Mouse (Mus musculus) brain, embryonic 14.5 days (tissue): ENCODE results near the gene Arsb. TPM values are rescaled to one million over a fixed set of nuclear protein-coding genes. Genes with fewer than 3 reads are reported as not detected.
"Not testable (repeated sequence)": the region's sequence is repeated elsewhere in the genome, so short reads cannot be mapped to it uniquely, and the experiment has no call there.

Source experiments
- DNase-seq: peaks from one replicate; pipeline ENCODE4 v3.0.0-alpha.2; 2011; ENCODE audit warnings: low read depth
- CTCF ChIP-seq: fragments of 200-500 bp; IDR thresholded peaks from 2 replicates; pipeline ENCODE4 v1.5.1; 2012; ENCODE audit warnings: inconsistent platforms, mild to moderate bottlenecking, moderate library complexity, borderline replicate concordance; ENCODE audit not compliant: insufficient read depth, insufficient read length; ENCODE audit errors: extremely low read depth
- POLR2A ChIP-seq: fragments of 200-500 bp; IDR thresholded peaks from 2 replicates; pipeline ENCODE4 v1.6.1; 2012; ENCODE audit warnings: mild to moderate bottlenecking, inconsistent platforms, borderline replicate concordance; ENCODE audit not compliant: poor library complexity, insufficient read depth, insufficient read length, severe bottlenecking; ENCODE audit errors: extremely low read depth
- polyA plus RNA-seq: library from polyadenylated mRNA; depleted of rRNA; stranded (reverse); fragments of >200 nt; gene quantifications from 2 replicates; pipeline ENCODE4 v1.2.3, GENCODE M21; 2012; rRNA removed

The Arsb gene
- polyA plus RNA-seq, 1 experiment: 18.5 TPM

DNA sequence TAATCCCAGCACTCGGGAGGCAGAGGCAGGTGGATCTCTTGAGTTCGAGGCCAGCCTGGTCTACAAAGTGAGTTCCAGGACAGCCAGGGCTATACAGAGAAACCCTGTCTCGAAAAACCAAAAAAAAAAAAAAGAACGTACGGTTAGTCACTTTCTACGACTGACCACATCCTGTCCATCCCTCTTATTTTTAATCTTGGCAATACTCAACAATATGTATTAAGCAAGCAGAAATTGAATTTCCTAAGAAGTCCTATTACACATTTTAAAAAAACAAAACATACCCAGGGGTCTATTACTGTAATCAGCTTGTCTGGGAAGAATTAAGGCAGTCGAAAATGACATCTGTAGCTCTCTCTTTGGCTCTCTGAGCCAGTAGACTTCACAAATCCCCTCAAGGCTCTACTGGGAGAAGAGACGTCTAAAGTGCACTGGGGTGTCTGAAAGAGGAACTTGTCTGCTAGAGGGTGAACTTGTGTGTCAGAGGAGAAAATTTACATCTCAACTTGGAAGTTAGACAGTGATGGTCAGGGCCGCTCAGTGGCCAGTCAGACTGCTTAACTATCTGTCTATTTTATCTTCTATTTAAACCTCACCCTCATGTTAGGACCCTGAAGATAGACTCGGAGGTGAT, 205.6 kb downstream of the Arsb start:
- TF ChIP-seq POLR2A (no peak), CTCF (no peak)
- no peak for DNase-seq

DNA sequence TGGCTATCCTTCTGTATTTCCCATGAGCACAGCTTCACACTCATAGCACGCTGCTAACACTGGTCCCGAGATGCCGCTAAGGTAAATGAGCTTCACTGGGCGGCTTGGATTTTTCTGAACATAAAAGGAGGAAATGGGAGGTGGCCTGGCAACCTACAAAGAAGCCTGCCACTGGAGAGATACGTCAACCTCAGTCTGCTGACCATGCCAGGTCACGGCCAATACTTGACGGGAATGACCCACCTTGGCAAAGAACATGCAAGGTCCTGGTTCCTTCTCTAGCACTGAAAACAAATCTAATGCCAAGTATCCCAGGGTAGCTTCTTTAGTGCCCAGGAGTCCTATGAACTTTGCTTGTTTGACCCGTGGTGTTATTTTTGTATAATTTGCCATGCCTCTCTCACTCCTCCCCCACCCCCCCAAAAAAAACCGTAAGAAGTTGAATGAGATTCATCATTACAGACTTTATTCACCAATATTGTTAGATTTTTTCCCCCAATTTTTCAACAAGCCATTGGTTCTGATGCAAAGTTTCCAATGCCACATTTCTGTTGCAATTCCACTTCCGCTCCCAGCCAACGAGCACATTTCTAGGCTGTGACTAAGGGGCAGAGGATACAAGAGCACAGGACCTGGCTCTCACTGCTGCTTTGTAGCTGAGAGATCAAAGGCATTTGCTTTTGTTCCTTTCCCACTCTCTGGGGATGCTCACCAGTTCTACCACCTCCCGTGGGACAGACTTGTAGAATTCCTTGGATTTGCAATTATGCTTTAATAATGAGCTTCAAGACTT, 207.5 kb downstream of the Arsb start:
- no peak for TF ChIP-seq CTCF
- TF ChIP-seq POLR2A: no peak
- DNase-seq: no peak

DNA sequence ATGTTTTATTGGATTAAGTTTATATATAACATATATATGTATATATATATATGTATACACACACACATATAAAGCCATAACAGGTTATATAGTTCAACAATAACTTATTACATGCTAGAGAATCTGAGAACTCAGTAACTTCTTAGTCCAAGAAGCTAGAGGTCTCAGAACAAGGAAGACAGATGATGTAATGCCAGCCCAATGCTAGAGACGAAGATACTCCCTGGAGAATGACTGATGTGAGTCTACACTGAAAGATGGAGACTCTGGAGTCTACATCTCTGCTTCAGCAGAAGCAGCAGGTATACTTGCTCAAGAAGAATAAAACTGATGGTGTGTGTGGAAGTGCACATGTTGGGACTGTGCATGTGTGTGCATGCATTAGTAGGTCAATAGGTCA, 208.3 kb downstream of the Arsb start:
- DNase-seq: no peak
- TF ChIP-seq POLR2A (no peak), CTCF (no peak)

DNA sequence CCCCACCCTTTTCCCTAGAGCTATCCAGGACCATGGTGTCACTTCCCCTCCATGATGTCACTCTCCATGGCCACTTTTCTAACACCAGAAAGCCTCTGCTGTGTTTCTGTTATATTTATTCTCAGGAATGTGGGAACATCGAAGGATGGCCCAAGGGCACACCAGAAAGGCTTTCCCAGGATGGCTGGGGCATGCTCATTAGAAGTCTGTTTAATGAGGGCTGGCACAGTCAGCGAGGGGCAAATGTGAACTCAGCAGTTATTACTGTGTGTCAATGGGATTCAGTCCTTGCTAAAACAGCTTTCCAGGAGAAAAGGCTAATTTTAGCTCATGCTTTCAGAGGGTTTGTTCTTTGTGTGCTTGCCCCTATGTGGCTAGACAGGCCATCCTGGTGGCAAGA, 213.1 kb downstream of the Arsb start:
- no peak for TF ChIP-seq POLR2A
- no peak for TF ChIP-seq CTCF
- DNase-seq: no peak

DNA sequence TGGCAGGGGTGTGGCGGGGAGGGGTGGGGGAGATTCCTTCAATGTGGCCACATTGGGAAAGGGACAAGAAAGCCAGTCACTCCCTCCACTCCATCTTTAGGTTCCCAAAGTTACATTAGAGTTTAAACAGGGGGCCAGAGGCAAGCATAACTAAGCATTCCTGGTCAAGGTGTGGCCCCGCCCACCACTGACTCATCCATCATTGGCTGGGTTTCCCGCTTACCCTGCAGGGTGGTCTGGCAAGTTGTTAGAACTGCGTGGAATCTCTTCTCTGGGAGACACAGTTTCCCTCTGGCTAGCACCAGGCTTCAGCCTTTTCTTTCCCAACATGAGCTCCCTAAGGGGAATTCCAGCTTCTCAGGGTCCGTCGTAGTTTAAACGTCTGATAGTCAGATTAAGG, 213.8 kb downstream of the Arsb start:
- no peak for DNase-seq
- TF ChIP-seq CTCF: no peak
- no peak for TF ChIP-seq POLR2A

DNA sequence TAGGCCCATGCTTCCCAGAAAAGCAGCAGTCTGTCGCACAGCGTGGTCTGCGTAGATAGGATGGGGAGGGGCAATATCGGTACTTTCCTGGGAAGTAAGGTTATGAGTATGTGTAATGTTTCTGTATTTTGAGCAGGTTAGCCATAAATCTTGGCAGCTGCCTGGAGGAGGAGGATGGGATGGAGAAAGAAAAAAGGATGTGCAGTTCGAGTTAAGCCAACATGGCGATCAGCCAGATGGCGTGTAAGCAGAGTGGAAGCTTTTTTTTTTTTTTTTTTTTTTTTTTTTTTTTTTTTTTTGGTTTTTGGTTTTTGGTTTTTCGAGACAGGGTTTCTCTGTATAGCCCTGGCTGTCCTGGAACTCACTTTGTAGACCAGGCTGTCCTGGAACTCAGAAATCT, 214.3 kb downstream of the Arsb start:
- DNase-seq: not testable (repeated sequence)

DNA sequence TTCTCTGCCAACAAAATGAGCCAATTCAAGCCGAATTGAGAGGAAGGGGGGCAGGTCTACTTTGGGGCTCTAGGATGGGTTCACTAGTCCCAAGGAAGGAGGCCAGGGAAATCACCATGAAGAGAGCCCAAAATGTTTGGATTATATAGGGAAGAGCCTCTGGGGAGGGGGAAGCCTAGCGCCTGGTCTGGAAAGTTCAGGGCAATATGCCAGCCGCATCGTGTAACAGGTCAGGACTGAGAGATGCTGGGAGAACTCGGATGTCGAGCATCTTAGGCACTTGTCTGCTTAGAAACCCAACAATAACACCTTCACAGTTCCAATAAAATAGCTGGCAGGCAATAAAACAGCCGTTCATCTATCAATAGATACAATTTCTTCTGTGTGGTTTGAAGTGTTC, 216.2 kb downstream of the Arsb start:
- no peak for DNase-seq
- TF ChIP-seq CTCF: no peak
- TF ChIP-seq POLR2A: no peak

DNA sequence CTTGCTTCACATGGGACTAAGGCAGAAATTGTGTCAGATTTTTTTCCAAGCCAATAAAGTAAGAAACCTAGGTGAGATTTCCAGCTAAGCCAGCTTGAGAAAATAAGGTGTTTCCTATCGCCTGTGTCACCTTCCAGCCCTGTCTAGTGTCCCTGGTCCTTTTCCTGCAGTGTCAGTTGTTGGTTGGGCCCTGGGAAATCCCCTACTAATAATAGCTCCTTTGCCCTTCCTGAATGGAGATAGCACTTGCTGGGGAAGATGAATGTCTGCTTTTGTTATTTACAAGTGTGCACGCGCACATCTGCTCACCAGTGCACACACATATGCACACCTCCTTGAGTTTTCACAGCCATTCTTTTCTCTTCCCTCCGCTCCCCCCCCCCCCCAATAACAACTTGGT, 217.8 kb downstream of the Arsb start:
- DNase-seq: no peak
- TF ChIP-seq CTCF (no peak), POLR2A (no peak)

DNA sequence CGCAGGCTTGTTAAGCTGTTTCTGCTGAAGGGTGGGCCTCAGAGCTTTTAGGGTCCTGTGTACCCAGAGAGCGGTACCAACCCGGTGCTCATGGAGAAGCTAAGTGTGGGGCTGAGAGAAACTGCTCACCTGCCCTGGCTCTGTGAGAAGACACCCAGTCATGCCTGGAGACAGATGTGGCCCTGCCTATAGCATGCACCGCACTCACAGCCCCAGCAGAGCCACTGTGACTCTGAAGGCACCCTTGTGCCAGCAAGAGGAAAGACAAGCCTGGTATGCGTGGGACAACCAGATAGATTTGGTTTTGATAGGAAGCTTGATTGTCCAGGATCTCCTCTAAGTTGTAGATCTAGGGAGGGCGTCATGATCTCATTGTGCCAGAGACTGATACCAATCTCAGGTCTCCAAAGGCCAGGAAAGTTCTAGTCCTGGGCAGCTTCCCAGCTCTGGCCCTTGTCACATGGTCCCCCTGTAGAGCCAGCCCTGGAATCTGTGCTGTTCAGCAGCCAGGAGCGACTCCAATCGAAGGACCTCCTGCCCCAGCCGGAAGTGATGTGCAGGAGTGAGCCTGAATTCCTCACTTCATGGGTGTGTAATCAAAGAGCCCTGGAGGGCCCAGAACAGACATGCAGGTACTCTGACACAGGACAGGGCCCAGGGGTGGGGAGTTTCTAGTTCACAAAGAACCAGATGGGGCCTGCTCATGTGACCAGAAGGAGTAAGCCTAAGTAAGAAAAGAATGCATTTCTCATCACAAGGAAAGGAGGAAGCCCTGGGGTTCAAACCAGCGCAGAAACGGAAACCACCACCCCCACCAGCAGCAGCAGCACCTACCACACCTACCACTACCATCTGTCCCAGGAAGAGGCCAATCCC, 218.5 kb downstream of the Arsb start:
- no peak for DNase-seq
- TF ChIP-seq CTCF (no peak), POLR2A (no peak)

DNA sequence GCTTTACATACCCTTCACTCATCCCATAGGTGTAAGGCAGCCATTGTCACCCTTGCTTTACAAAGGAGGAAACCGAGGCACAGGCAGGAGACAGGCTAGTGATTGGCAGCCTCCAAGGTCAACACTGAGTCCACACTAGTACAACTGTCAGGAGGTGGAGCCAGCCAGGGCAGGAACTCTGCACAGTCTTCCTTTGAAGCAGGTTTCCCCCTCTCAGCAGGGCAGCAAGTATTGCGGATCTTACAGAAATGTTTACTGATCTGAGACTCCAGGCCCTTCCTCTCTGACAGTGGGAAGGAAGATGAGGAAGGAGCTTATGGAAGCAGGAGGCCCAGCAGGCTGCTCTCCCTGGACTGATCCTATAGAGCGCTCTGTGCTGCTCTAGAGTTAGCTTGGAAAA, 219.4 kb downstream of the Arsb start:
- no peak for DNase-seq
- no peak for TF ChIP-seq POLR2A
- TF ChIP-seq CTCF: no peak

DNA sequence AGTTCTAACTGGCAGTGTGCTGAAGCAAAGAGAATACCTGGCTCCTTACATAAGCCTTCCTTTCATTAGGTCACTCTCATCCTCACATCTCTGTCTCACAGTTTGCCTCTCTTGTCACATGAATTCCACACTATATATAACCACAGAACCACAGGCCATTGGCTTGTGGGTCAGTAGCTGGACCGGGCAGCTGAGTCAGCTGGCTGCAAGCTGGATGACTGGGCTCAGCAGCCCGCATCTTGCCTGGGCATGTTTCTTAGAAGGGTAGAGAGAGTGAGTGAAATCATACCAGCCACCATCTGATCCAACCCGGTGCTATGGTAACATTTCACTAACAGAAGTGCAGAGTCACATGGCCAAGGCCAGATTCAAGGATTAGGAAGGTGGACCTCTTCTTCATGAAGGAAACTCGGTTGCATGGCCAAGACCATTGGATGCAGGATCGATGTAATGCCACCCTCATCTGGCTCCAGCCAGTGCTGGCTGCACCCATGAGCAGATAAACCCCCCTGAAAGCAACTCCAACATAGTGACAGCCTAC, 221.0 kb downstream of the Arsb start:
- TF ChIP-seq CTCF: no peak
- no peak for TF ChIP-seq POLR2A

More for the DNA sequence above, 221.0 kb downstream of the Arsb start:
- DNase-seq: no peak

Other genes with a start within 250 kb of the Arsb start
- 0.09 and 0.31 TPM in 2 replicates for gene Bhmt, start 133.7 kb upstream of the Arsb start, polyA plus RNA-seq
- gene Bhmt2, start 97.3 kb upstream of the Arsb start, polyA plus RNA-seq: 0.05 and 0.10 TPM in 2 replicates
- 0.09 and 0.26 TPM in 2 replicates for gene Dmgdh, start 97.2 kb upstream of the Arsb start, polyA plus RNA-seq